Mouse (Mus musculus): ENCODE results near the gene Rps6kb2.

The Rps6kb2 gene

DNA sequence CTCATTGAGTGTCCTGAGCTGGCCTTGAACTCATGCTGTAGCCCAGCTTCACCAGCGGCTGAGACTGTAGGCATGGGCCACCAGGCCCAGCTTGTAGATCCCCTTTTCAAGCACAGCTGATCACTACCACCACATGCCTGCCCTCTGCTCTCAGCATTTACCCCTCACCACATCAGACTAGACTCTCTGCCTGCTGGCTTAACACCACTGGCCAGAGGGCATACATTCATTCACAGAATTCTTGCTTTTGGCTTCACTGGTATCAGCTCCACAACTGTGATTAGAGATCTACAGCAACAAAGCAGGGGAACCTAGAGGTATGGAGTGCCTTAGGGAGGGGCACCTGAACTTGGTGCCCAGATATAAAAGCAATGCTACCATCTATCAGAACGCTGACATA, 42.7 kb downstream of the Rps6kb2 start:
- DNase-seq (ENCODE audit: low read depth, low spot score) = no peak

DNA sequence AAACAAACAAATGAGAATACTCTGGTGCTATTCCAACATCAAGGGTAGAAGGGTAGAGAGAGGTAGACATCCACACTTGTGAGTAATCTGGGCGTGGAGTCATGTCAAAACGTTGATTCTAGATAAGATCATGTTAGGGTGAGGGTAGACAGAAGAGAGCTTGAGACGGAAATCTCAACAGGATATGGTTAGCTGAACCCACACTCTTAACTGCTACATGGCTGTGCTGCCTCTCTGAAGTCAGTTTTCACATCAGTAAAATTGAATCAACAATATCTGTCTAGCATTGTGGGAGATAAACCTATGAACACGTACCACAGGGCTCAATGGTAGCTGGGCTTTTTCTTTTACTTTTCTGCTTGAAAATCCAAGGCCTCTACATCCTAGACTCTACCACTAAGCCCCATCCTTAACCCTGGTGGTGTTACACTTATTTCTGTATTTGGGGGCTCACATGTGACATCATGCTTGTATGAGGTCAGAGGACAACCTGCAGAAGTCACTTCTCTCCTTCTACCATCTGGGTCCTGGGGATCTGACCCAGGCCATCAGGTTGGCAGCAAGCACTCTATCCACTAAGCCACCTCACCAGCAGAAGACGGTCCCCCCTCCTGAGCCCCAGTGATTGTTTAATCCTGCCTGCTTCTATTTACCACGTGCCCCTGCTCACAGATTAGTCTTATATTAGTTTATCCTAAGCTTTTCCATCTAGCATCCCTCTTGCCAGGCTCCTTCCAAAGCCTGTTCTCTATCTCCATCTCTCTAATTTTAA, 43.3 kb downstream of the Rps6kb2 start:
- no peak for DNase-seq (ENCODE audit: low read depth, low spot score)

DNA sequence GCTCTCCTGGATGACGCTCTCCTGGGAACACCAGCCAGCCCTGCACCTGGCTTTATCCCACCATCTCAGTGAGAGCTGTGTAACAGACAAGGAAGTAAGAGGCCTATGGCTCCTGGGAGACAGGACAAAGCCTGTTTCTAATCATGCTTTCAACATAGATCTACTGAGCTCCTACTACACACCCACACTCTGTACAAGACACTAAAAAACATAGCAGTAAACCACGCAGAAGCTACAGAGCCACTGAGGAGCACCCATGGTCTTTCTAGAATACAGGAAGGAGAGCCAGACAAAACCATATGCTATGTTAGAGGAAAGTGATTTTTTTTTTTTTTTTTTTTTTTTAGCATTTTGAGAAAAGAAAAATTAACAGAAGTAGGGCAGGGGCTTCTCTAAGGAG, 44.8 kb downstream of the Rps6kb2 start:
- DNase-seq (ENCODE audit: low read depth, low spot score) = no peak

DNA sequence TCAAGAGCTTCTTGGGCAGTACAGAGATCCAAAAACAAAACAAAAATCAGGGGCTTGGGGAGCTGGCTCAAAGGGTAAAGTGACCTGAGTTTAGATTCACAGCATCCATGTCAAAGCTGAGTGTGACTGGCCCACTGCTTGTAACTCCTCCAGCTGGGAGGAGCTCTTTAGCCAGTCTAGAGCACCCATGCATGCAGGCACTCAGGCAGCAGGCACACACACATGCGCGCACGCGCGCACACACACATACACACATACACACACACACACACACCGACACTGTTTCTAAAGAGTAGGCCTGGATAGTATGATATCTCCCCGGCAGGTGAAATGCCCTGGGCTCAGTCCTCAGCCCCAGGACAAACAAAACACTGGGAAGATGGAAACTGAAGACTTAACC, 46.1 kb downstream of the Rps6kb2 start:
- DNase-seq (ENCODE audit: low read depth, low spot score) = no peak

DNA sequence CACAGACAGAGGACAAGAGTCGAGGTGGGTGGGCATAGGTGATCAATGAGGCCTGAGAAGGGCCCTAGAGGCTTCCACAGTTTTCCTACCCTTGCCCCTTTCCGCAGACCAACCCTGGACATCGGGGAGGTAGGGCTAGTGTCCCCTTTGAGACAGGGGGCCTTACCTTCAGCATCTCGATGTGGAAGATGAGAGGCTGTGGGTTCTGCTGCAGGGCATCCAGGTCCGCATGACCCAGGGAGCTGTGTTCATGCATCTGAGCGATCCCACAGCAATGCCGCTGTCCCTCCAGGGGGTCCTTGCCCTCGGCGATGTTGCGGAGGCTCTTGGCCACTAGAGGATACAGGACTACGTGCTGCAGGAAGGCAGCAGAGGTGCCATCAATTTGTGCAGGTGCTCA, 47.3 kb downstream of the Rps6kb2 start:
- DNase-seq (ENCODE audit: low read depth, low spot score) = no peak

DNA sequence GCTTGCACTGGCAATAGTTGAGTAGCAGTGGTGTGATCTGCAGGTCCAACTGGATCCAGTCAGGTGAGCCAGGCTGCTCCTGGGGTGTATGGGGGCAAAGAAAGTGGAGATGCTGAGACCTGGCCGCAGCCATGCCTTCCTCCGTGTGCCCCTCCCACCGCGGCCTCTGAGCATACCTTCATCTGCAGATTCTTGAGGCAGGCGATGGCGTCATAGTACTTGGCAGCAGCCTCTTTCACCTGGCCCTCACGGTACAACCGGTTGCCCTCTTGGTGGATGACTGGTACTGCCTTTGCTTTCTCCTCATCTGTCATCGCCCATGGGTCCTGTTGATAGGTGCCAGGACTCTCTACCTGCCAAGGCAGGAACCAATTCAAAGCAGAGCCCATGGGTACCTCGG, 48.0 kb downstream of the Rps6kb2 start:
- no peak for DNase-seq (ENCODE audit: low read depth, low spot score)

DNA sequence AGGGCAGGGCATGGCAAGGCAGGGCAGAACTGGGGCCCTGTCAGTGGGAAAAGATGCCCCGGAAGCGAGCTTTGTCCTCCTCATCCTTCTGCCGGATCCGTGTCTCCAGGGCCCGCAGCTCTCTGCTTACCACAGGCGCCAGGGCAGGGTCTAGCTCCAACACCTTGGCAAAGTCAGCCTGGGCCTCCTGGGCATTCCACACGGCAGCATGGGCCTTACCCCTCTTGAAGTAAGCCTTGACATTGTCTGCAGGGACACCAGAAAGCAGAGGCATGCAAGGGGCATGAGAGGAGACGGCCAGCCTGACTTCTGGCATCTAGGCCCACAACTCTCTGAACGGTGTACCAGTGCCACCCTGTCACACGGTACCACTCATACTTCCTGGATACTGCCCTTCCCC, 48.6 kb downstream of the Rps6kb2 start:
- no peak for DNase-seq (ENCODE audit: low read depth, low spot score)

DNA sequence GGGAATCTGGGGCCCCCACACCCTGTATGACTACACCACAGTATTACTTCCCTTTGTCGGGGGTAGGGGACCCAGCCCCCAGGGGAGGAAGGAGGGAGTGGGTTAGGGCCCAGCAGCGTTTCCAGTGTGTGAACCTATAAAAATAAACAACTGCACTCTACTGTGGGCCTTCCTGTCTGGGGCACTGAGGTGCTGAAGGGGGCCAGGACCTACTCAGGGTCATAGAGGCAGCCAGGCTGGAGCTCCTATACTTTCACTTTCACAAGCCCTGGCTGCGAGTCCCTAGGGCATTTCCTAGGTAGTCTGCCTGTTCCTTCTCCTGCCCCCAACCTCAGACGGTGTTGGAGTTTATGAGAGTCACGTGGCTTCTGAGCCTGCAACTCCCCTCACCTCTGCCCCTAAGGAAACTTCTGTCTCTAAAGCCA, 49.3 kb downstream of the Rps6kb2 start:
- DNase-seq (ENCODE audit: low read depth, low spot score) = no peak

DNA sequence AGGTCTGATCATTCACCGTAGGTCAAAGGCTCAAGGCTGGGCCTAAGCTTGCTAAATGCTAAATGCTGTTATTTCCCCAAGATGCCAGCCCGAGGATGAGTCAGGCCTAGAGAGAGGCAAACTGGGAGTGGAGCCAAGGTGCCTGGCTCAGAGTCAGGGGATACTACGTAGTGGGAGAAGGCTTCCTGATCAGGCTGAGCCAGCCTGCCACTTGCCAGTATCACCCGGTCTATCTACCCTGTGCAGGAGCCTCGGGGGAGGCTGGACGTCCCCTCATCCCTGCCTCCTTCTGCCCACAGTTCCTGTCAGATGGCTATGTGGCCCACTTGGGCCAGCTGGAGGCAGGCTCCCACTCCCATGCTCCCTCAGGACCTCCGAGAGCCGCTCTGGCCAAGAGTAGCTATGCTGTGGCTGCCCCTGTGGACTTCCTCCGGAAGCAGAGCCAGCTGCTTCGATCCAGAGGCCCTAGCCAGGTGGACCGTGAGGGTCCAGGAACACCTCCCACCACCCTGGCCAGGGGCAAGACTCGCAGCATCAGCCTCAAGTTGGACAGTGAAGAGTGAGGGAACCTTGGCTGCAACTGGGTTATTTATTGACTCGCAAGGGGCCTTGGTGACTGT, 49.9 kb downstream of the Rps6kb2 start:
- no peak for DNase-seq (ENCODE audit: low read depth, low spot score)

DNA sequence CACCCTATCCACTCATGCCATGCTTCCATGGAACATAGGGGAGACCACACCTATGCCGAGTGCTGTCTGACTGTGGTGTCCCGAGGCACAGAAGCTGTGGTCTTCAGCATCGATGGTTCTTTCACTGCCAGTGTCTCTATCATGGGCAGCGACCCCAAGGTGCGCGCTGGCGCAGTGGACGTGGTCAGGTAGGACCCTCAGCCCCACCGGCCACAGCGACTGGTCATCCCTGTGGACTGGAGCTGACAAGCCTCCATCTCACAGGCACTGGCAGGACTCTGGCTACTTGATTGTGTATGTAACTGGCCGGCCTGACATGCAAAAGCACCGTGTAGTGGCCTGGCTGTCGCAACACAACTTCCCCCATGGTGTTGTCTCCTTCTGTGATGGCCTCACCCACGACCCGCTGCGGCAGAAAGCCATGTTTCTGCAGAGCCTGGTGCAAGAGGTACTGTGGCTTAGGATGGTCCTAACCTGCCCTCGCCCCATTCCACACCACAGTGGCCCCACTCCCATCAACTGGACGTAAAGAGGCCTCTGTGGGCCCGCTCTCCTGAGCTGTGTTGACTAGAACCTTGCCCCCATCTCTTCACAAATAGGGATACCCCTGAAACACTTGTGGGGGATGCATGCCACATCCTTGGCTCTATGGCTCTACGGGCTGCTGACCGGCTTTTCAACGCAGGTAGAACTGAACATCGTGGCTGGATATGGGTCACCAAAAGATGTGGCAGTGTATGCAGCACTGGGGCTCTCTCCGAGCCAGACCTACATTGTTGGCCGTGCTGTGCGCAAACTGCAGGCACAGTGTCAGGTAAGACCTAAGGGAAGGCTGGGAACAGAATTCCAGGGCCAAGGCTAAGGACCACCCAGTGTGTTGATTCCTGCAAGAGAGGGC, 50.8 kb downstream of the Rps6kb2 start:
- no peak for DNase-seq (ENCODE audit: low read depth, low spot score)

DNA sequence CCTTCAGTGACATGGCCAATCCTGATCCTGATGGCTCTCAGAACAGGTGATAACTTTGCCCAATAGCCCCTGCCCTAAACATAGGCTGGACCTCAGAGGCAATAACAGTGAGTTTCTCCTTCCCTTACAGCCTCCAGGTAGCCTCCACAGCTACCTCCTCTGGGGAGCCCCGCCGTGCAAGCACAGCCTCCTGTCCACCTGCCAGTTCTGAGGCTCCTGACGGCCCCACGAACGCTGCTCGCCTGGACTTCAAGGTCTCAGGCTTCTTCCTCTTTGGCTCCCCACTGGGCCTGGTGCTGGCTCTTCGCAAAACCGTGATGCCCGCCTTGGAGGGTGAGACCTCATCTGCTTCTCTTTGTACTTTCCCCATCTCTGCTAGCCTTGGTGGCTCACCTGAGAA, 54.6 kb downstream of the Rps6kb2 start:
- DNase-seq (ENCODE audit: low read depth, low spot score) = no peak

DNA sequence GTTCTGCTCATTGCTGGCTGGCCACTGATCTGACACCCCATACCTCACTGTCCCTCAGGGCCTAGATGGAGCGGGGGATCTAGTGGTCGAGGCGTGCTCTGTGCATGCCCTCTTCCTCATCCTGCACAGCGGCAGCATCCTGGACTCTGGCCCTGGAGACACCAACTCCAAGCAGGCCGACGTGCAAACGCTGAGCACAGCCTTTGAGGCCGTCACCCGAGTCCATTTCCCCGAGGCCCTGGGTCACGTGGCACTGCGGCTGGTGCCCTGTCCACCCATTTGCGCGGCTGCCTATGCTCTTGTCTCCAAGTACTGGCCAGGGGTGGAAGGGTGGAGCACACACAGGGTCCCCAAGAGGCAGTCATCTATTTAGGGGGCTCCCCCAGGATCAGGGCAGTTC, 56.5 kb downstream of the Rps6kb2 start:
- no peak for DNase-seq (ENCODE audit: low read depth, low spot score)

DNA sequence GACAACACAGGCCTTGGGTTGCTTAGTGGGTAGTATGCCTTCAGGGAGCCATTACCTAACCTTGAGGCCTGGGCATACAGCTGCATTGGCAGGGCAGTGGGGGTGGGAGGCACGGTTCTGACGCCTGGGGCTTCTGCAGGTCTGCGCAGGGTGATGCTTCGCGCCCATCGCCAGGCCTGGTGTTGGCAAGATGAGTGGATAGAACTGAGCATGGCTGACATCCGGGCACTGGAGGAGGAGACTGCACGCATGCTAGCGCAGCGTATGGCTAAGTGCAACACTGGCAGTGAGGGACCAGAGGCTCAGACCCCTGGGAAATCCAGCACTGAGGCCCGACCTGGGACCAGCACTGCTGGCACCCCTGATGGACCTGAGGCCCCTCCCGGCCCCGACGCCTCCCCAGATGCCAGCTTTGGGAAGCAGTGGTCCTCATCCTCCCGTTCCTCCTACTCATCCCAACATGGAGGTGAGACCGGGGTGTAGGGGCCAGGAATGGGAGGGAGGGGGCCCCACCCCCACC, 58.4 kb downstream of the Rps6kb2 start:
- DNase-seq (ENCODE audit: low read depth, low spot score) = no peak
